ENCODE assay signal across 9 mouse cellular contexts in genomic region chr5:34550251-34550650, GRCm38 (mm10). TPM values are rescaled to one million over a fixed set of nuclear protein-coding genes. Genes with fewer than 3 reads are reported as not detected.
DNase-seq lines count a peak whose midpoint lies in the region; ATAC-seq and TF ChIP-seq lines count a peak whose summit lies in the region.
"Had no signal": no experiment of that assay in that cellular context is flagged by ENCODE, and none has a peak within 500 bp of the region (broad histone marks: within the 10 kb centered on the region; RNA-seq: fewer than 3 reads in every experiment).

No protein-coding gene starts in this region.

- peak; percentile 9; the same call in 1 of the 2 replicates for ATAC-seq in forebrain, embryonic 16.5 days
- ATAC-seq in liver, postnatal 0 days: no peak

- H3K4me1 ChIP-seq in heart, adult 2 months (ENCODE audit: control insufficient read depth, insufficient read depth, low read length): peaks cover 3% of the 10 kb centered on the region; the same call in 1 of the 2 replicates
- H3K4me1 ChIP-seq in forebrain, embryonic 16.5 days (replicated peaks; ENCODE audit: control insufficient read depth, insufficient read depth, low read length): peaks cover 22% of the 10 kb centered on the region
- peaks cover 17% of the 10 kb centered on the region for H3K4me1 ChIP-seq in liver, postnatal 0 days (ENCODE audit: insufficient read depth)

- no peak for TF ChIP-seq EP300 in heart, adult 2 months (IDR thresholded peaks at IDR 0.05; ENCODE audit: insufficient read depth, low read depth, low read length)
- TF ChIP-seq EP300 in liver, postnatal 0 days (IDR thresholded peaks at IDR 0.05; ENCODE audit: low read depth): no peak

- no peak for DNase-seq in heart, adult 2 months
- DNase-seq in heart, adult 18-20 months: no peak
- peak; percentile 36 for DNase-seq in CD4-positive, CD25-positive, alpha-beta regulatory T cell, adult 2 months (ENCODE audit: low read depth, low spot score)
- no peak for DNase-seq in liver, postnatal 0 days
- no peak for DNase-seq in left cerebral cortex, adult 9 months (ENCODE audit: low spot score in 2 of 2)
- DNase-seq in adrenal gland, postnatal 4 days (ENCODE audit: low spot score in 2 of 2): no peak
- no peak for DNase-seq in left cerebral cortex, postnatal 25 days (ENCODE audit: low spot score in 2 of 2)

- 40% methylated on average over 6 of the region's 6 CpGs for WGBS in heart, adult 2 months
- WGBS in forebrain, embryonic 16.5 days: 0% methylated on average over 6 of the region's 6 CpGs
- 42% methylated on average over 6 of the region's 6 CpGs for WGBS in liver, postnatal 0 days (ENCODE audit: insufficient replicate concordance)

- H3K27ac ChIP-seq in heart, adult 2 months: no peak overlapping the region
- H3K27ac ChIP-seq in forebrain, embryonic 16.5 days (ENCODE audit: low read length): peak overlapping the region; percentile 27
- H3K27ac ChIP-seq in liver, postnatal 0 days (ENCODE audit: low read depth): no peak overlapping the region

- TF ChIP-seq CTCF in heart, adult 2 months (IDR thresholded peaks at IDR 0.05): no peak
- TF ChIP-seq CTCF in liver, postnatal 0 days (IDR thresholded peaks at IDR 0.05; ENCODE audit: low read depth): no peak

- peak overlapping the region; percentile 70 for H3K4me2 ChIP-seq in forebrain, embryonic 16.5 days (ENCODE audit: low read length)
- peak overlapping the region; percentile 94 for H3K4me2 ChIP-seq in liver, postnatal 0 days (ENCODE audit: low read depth, low read length)

- no peaks in the 10 kb centered on the region for H3K27me3 ChIP-seq in heart, adult 2 months (ENCODE audit: control insufficient read depth, insufficient read depth, low read length)
- H3K27me3 ChIP-seq in forebrain, embryonic 16.5 days (replicated peaks; ENCODE audit: control insufficient read depth, insufficient read depth, low read length): no peaks in the 10 kb centered on the region
- H3K27me3 ChIP-seq in liver, postnatal 0 days (ENCODE audit: insufficient read depth, low read length): no peaks in the 10 kb centered on the region
- H3K27me3 ChIP-seq: CH12.LX had no signal

- no peak for TF ChIP-seq POLR2A in heart, adult 2 months (IDR thresholded peaks at IDR 0.05; ENCODE audit: insufficient read depth, low read depth, low read length)

- peak overlapping the region; percentile 68; the same call in 1 of the 2 replicates for H3K9ac ChIP-seq in heart, adult 2 months (ENCODE audit: low read depth, low read length)
- peak overlapping the region; percentile 99 for H3K9ac ChIP-seq in forebrain, embryonic 16.5 days (replicated peaks; ENCODE audit: low read depth, low read length)
- peak overlapping the region; percentile 75; the same call in 1 of the 2 replicates for H3K9ac ChIP-seq in liver, postnatal 0 days (replicated peaks)

- H3K36me3 ChIP-seq in heart, adult 2 months (ENCODE audit: control insufficient read depth, insufficient read depth, low read length): no peaks in the 10 kb centered on the region
- H3K36me3 ChIP-seq in forebrain, embryonic 16.5 days (ENCODE audit: control insufficient read depth, insufficient read depth): peaks cover 13% of the 10 kb centered on the region
- H3K36me3 ChIP-seq in liver, postnatal 0 days (replicated peaks; ENCODE audit: insufficient read depth, low read length): peaks cover 18% of the 10 kb centered on the region

- no peaks in the 10 kb centered on the region for H3K9me3 ChIP-seq in forebrain, embryonic 16.5 days (ENCODE audit: control insufficient read depth, low read length)
- no peaks in the 10 kb centered on the region for H3K9me3 ChIP-seq in liver, postnatal 0 days (ENCODE audit: low read length)

- intact Hi-C loops in heart, adult 2 months (cut with DNase I): no loop called here
- intact Hi-C loops in left cerebral cortex, postnatal 25 days (cut with DNase I): no loop called here

- no peak overlapping the region for H3K4me3 ChIP-seq in heart, adult 2 months
- peak overlapping the region; percentile 62 for H3K4me3 ChIP-seq in forebrain, embryonic 16.5 days (replicated peaks; ENCODE audit: low read length)
- H3K4me3 ChIP-seq in liver, postnatal 0 days (ENCODE audit: low read depth, low read length): peak overlapping the region; percentile 75

- no peaks in the 10 kb centered on the region for H3K79me2 ChIP-seq in heart, adult 2 months (replicated peaks; ENCODE audit: control insufficient read depth, insufficient read depth, low read length)

RNA-seq across cellular contexts. Expression of gene Add1, which starts 23.2 kb away (rescaled TPM):
- 100 to 1,000 TPM; 129 TPM for total RNA-seq in heart, adult 2 months (2021)
- 116 and 147 TPM in 2 replicates for polyA plus RNA-seq in heart, adult 2 months (2012; rRNA removed)
- 100 to 1,000 TPM; 124 to 133 TPM for total RNA-seq in heart, adult 18-20 months (2021)
- polyA plus RNA-seq in forebrain, embryonic 16.5 days (2015; fragmentation: Nextera tagmentation; extraction: Ambion mirVana): 224 and 243 TPM in 2 replicates
- polyA plus RNA-seq in liver, postnatal 0 days (2015; fragmentation: Nextera tagmentation; extraction: Ambion mirVana): 52.0 and 54.8 TPM in 2 replicates
- total RNA-seq in adrenal gland, postnatal 4 days (2021): 100 to 1,000 TPM; 215 to 240 TPM
- total RNA-seq in left cerebral cortex, postnatal 25 days (2021): 100 to 1,000 TPM; 415 to 423 TPM

RNA-seq across cellular contexts. Expression of gene Sh3bp2, which starts 24.6 kb away (rescaled TPM):
- total RNA-seq in heart, adult 2 months (2021): 1 to 10 TPM; 2.7 to 3.1 TPM
- 3.7 and 4.4 TPM in 2 replicates for polyA plus RNA-seq in heart, adult 2 months (2012; rRNA removed)
- 1 to 10 TPM; 2.6 to 3.2 TPM for total RNA-seq in heart, adult 18-20 months (2021)
- 29.1 and 31.2 TPM in 2 replicates for polyA plus RNA-seq in forebrain, embryonic 16.5 days (2015; fragmentation: Nextera tagmentation; extraction: Ambion mirVana)
- polyA plus RNA-seq in liver, postnatal 0 days (2015; fragmentation: Nextera tagmentation; extraction: Ambion mirVana): 7.7 and 9.8 TPM in 2 replicates
- total RNA-seq in adrenal gland, postnatal 4 days (2021): 10 to 100 TPM; 10.7 to 14.5 TPM
- total RNA-seq in left cerebral cortex, postnatal 25 days (2021): 1 to 10 TPM; 2.1 to 4.9 TPM

RNA-seq across cellular contexts. Expression of gene Tnip2, which starts 36.5 kb away (rescaled TPM):
- 1 to 10 TPM; 5.9 to 6.7 TPM for total RNA-seq in heart, adult 2 months (2021)
- polyA plus RNA-seq in heart, adult 2 months (2012; rRNA removed): 12.5 and 14.5 TPM in 2 replicates
- 1 to 10 TPM; 5.7 to 5.9 TPM for total RNA-seq in heart, adult 18-20 months (2021)
- polyA plus RNA-seq in forebrain, embryonic 16.5 days (2015; fragmentation: Nextera tagmentation; extraction: Ambion mirVana): 8.6 and 8.7 TPM in 2 replicates
- 5.3 and 5.5 TPM in 2 replicates for polyA plus RNA-seq in liver, postnatal 0 days (2015; fragmentation: Nextera tagmentation; extraction: Ambion mirVana)
- total RNA-seq in adrenal gland, postnatal 4 days (2021): 10 to 100 TPM; 28.0 to 28.4 TPM
- total RNA-seq in left cerebral cortex, postnatal 25 days (2021): 10 to 100 TPM; 13.0 to 13.1 TPM
